Mouse (Mus musculus): Measurements from ENCODE around the gene Gbe1.

Gbe1 gene

DNA sequence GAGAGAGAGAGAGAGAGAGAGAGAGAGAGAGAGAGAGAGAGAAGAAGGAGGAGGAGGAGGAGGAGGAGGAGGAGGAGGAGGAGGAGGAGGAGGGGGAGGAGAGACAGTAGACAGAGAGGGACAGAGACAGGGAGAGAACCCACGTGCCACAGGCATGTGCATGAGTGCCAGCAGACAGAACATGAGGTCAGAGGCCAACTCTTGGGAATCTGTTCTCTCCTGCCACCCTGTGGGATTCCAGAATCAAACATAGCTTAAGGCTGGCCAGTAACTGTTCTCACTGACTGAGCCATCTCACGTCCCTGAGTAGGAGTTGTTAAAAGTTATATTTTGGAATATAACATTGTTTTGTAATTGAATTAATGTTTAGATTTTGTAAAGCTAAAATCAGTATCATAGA, 39.3 kb downstream of the Gbe1 start:
- DNase-seq (ENCODE audit: low read depth): peak; percentile 40

GRCm38 (mm10) chr16:70358326-70358725, 44.6 kb downstream of the Gbe1 start:
- DNase-seq (ENCODE audit: low read depth): no peak

- DNase-seq (ENCODE audit: low read depth): no peak
Observed at GRCm38 (mm10) chr16:70365229-70365628, 51.5 kb downstream of the Gbe1 start.

DNA sequence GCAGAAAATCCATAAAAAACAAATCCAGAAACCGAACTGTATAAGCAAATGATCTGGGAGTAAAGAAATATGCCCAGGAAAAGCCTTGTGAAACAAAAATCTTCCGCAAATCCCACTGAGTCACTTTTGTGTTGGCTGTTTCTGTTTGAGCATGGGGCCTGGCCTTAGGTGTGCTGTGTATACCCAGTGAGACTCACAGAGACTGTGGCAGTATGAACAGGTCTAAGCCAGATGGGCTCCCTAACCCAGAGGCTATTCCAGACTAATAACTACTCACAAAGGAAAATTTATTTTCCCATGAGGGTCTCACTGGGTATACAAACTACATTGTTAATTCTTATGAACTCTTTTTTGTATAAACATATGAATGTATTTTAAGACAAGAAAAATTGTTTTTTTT, 67.3 kb downstream of the Gbe1 start:
- no peak for DNase-seq (ENCODE audit: low read depth)

DNA sequence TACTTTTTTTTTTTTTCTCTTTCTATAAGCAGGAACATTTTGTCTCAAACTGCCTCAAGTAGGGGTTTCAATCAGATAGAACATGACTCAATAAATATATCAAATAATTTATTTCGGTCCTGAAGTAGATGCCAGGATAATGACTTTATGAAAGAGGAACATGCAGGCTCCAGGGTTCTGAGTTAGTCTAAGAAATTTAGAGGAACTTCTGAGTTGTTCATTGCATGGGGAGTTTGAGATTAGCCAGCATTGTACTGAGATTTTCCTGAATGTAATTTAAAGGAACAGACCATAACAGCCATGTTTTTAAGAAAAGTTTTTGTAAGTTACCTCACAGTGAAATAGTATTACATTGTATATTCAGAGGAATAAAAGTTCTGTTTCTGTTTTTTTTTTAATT, 71.7 kb downstream of the Gbe1 start:
- no peak for DNase-seq (ENCODE audit: low read depth)

DNA sequence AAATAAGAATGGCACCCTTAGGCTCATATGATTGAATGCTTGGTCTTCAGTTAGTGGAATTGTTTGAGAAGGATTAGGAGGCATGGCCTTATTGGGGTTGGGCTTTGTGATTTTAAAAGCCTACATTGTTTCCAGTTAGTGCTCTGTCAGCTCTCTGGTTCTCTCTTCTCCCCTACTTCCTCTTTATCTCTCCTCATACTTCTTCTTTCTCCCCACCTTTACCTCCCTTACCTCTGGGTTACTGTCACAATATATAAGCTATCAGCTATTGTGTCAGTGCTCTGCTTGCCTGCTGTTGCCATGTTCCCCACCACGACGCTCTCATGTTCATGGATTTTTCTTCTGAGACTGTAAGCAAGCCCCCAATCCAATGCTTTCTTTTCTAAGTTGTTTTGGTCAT, 73.6 kb downstream of the Gbe1 start:
- DNase-seq (ENCODE audit: low read depth): no peak

DNA sequence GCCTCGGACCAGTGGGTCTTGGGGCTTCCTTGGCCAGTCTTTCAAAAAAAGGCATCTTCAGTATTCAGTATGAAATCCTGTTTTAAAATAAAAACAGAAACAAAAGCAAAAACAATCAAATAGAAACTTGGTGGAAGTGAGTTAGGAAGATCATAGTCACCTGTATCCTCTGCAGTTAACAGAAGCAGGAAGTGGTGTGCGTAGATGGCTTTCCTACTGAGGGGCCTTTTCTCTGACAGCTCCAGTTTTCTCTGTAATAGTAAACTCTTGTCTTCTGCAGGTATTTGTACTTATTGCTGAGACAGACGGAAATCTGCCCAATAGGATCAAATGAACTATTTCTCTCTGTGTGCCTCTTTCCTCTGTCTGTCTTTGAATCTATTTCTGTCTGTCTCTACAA, 81.5 kb downstream of the Gbe1 start:
- no peak for DNase-seq (ENCODE audit: low read depth)

GRCm38 (mm10) chr16:70407780-70408179, 94.0 kb downstream of the Gbe1 start:
- no peak for DNase-seq (ENCODE audit: low read depth)

DNA sequence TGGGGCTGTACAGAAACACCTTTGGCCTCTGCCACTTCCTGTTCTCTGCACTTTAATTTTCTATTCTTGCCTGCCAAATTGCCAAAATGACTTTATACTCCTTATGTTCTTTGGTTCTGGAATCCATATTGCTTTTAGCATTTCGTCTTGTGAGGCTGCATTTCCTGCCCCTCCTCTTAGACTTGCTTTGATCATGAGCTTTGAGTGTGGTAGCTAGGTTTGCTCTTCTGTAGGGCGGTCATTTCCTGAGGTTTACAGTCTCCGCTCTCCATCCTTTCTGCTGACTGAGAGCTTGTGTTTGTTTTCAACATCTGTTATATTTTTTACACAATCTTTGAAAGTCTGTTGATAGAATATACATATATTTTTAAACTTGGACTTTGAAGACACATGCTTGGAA, 107.3 kb downstream of the Gbe1 start:
- no peak for DNase-seq (ENCODE audit: low read depth)

- no peak for DNase-seq (ENCODE audit: low read depth)
Observed at GRCm38 (mm10) chr16:70449520-70449919, 135.8 kb downstream of the Gbe1 start.

DNA sequence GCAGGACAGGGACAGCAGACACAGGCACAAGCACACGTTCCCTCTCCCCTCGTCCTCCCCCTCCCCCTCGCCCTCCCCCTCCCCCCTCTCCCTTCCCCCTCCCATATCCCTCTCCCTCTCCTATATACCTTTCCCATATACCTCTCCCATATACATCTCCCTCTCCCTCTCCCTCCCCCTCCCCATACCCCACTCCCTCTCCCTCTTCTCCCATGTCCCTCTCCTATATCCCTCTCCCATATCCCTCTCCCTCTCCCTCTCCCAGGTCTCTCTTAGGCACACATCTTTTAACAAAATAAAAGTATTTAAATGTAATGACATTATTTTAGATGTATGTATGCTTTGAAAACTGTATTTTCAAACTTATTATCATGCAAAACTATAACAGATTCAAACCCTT, 161.8 kb downstream of the Gbe1 start:
- DNase-seq (ENCODE audit: low read depth): no peak

- DNase-seq (ENCODE audit: low read depth): no peak
Observed at GRCm38 (mm10) chr16:70476161-70476560, 162.4 kb downstream of the Gbe1 start.

DNA sequence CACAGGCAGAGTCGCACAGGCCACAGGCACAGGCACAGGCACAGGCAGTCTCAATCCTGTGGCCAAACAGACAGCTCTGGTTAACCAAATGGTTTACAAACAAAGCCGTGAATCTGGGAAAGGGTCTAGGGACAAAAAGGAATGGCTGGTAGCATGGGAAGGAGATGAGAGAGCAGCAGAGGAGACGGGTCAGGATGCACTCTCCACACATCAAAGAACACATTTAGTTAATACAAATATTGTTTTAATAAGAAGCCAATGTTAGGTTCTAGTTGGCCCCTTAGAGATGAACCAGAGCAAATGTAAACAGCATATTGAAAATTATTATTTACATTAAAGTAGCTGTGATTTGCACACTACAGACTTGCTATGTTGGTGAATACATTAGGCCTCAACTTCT, 166.7 kb downstream of the Gbe1 start:
- no peak for DNase-seq (ENCODE audit: low read depth)

DNA sequence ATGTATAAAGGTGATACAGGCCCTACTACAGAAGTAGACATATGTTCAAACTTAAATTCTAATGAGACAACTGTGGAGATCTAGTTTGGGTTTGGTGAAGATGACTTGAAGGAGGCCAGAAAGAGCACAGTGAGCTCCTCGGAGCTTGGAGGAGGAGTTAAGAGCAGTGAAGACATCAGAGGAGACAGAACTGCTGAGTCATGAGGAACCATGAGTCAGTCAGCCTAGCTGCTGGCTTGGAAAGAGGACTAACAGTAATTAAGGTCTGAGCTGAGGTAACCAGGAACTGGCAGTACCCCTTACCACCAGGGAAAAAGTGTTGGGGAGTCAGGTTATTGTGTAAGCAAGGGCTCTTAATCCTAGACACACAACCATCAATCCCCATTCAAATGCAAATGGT, 192.7 kb downstream of the Gbe1 start:
- DNase-seq (ENCODE audit: low read depth): peak; percentile 80

DNA sequence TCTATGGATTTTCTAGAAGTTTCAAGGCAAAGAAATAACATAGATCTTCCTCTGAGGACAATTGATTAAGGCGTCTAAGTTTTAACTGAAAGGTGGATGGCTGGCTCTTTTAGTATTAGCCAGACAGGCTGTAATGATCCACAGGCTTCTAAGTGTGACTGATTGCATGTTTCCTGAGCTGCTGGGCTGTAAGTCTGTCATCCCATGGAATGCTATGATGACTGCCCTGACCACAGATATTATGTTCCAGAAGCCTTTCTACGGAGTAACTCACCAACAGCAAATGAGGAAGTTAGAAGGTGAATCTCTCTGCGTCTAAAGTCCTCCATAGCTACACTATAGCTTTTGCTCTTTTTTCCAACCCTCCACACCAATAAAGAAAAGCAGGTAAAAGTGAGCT, 197.2 kb downstream of the Gbe1 start:
- no peak for DNase-seq (ENCODE audit: low read depth)

GRCm38 (mm10) chr16:70522861-70523260, 209.1 kb downstream of the Gbe1 start:
- no peak for DNase-seq (ENCODE audit: low read depth)

DNA sequence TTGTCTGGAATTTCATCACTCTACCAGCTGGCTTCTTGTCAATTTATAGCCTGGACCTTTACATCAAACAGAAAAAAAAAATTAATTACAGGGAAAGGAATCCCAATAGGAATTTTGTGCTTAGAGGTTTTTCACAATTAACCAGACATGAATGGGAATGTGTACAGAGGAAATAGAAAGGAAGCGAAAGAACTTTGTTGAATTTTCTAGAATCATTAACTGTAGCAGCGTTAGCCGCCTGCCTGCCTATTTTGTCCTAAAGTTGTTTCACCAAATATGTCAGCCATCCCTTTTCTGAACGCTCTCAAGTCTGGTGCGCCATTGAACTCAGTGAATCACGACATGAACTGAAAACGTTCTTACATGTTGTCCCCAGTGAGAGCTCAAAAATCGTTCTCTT, 209.8 kb downstream of the Gbe1 start:
- no peak for DNase-seq (ENCODE audit: low read depth)

DNA sequence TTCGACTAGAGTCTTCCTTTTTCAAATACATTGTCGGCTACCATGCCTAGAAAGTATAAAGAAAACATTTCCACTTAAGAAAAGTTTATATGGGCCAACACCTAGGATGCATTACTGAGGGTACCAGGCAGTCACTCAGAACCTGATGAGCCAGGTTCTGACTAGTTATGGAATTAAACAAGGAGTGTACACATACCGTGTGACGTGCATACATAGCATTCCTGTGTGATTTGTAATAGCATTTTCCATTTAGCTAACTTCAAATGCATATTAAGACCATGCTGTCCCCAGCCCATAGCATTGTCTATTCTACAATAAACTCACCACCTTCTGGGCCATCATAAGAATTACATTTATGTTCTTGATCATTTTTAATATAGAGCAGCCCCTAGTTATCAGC, 210.5 kb downstream of the Gbe1 start:
- no peak for DNase-seq (ENCODE audit: low read depth)

DNA sequence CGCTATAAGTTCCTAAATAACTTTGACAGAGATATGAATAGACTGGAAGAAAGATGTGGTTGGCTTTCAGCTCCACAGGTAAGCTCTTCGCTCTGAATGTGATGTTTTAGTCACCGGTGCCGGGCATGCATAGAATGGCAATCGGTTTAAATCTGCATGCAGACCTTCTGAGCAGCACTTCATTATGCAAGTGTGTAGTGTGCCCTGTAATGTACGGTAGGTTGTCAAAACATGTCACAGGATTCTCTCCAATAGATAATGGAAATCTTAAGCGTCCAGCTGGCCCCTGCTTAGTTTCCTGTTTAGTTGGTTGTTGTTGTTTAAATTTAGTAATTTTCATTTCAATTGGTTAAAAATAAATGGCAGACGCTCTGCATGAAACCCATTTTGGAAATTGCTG, 213.5 kb downstream of the Gbe1 start:
- DNase-seq (ENCODE audit: low read depth): no peak

DNA sequence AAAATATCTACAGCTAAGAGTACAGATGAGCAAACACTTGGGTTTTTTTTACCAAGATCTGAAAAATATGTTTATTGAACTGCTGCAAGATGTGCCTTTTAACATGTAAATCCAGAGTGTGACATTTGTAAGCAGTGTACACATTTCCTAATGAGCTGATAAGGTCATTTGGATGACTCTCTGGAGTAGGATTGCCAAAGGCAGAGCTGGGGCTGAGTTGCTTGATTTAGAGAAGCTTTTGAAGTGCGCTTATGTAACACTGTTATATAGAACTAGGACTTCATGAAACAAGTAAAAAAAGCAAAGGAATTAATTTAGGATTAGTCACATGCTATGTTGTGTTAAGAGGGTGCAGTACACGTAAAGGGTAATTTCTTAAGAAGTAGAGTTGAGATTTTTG, 221.5 kb downstream of the Gbe1 start:
- DNase-seq (ENCODE audit: low read depth): no peak

GRCm38 (mm10) chr16:70550835-70551234, 237.1 kb downstream of the Gbe1 start:
- DNase-seq (ENCODE audit: low read depth): no peak

- no peak for DNase-seq (ENCODE audit: low read depth)
Observed at GRCm38 (mm10) chr16:70561635-70562348, 248.0 kb downstream of the Gbe1 start.

GRCm38 (mm10) chr16:70562574-70562973, 248.8 kb downstream of the Gbe1 start:
- DNase-seq (ENCODE audit: low read depth): no peak

- no peak for DNase-seq (ENCODE audit: low read depth)
Observed at GRCm38 (mm10) chr16:70563456-70563855, 249.7 kb downstream of the Gbe1 start.

Data from NIH3T3 (cell line).